Mouse (Mus musculus) erythroblast, embryonic 14.5 days (primary cell): Measurements from ENCODE around the gene Smad3.

ENCODE experiments used
- GATA1 ChIP-seq: IDR thresholded peaks from 2 replicates; pipeline ENCODE4 v1.6.1; 2012; ENCODE audit warnings: low read length, inconsistent platforms, mixed read lengths
- TAL1 ChIP-seq: IDR thresholded peaks from 3 replicates; pipeline ENCODE4 v1.6.1; 2012; ENCODE audit warnings: low read length, inconsistent platforms, mixed read lengths

DNA sequence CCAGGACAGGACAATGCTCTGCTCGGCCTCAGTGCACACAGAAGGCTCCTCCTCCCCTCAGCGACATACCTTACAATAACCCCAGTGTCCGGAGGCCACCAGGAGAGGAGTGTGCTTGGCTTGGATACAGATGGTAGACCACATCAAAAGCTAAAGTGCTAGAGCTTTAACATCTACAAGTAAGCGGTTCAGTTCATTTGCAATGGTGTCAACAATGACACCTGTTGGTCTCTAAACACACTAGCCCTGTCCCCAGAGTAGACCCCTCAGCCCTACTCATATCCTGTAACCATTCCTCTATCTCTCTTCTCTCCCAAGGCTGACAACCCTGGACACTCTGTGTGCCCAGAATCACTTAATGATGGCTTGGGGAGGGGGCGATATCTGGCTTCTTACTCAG lies 33.0 kb downstream of the Smad3 start:
- TF ChIP-seq GATA1 (no peak), TAL1 (no peak)
